Mouse (Mus musculus) stomach, postnatal 0 days (tissue): ENCODE results near the gene Krt27.

Experiments used
- CTCF ChIP-seq: IDR thresholded peaks from 2 replicates; pipeline ENCODE4 v1.5.1; 2016; ENCODE audit warnings: antibody characterized with exemption, low read depth, mild to moderate bottlenecking, moderate library complexity
- EP300 ChIP-seq: optimal IDR thresholded peaks from 2 replicates; pipeline ENCODE3; 2016; ENCODE audit warnings: antibody characterized with exemption

- TF ChIP-seq CTCF (peak; percentile 31; the same call in 1 of the 2 replicates), EP300 (no peak)
Observed at GRCm38 (mm10) chr11:99390866-99391265, 40.0 kb upstream of the Krt27 start.
